Mouse (Mus musculus) MEL (cell line): ENCODE measurements around the gene Phf21a.

Source experiments
- CTCF ChIP-seq, 3 experiments: IDR thresholded peaks in 2 of 3; conservative IDR thresholded peaks in 1 of 3; 2 replicates each; pipeline ENCODE4 v1.5.1; 2011 to 2012; ENCODE audit warnings: low read length in 3 of 3, low read depth in 2 of 3, mild to moderate bottlenecking in 2 of 3, improper control_type of control experiment in 1 of 3, inconsistent platforms in 1 of 3, mixed read lengths in 1 of 3, moderate library complexity in 1 of 3; ENCODE audit not compliant: control insufficient read depth in 1 of 3, insufficient read depth in 1 of 3, poor library complexity in 1 of 3, severe bottlenecking in 1 of 3
- EP300 ChIP-seq, 2 experiments: IDR thresholded peaks; 2 replicates each; pipeline ENCODE4 v1.6.1; 2011; ENCODE audit warnings: improper control_type of control experiment in 2 of 2, low read length in 2 of 2, low read depth in 1 of 2, mild to moderate bottlenecking in 1 of 2
- GATA1 ChIP-seq: IDR thresholded peaks from 2 replicates; pipeline ENCODE4 v1.6.1; 2011; ENCODE audit warnings: low read depth, low read length, improper control_type of control experiment
- KAT2A ChIP-seq: conservative IDR thresholded peaks from 2 replicates; pipeline ENCODE4 v1.6.1; 2012; ENCODE audit warnings: low read depth, low read length, improper control_type of control experiment, inconsistent platforms
- MAZ ChIP-seq: IDR thresholded peaks from 2 replicates; pipeline ENCODE4 v1.6.1; 2012; ENCODE audit warnings: low read depth, mild to moderate bottlenecking, inconsistent platforms, low read length, improper control_type of control experiment
- MEF2A ChIP-seq: IDR thresholded peaks from 2 replicates; pipeline ENCODE4 v1.6.1; 2014; ENCODE audit warnings: low read depth, mild to moderate bottlenecking, inconsistent platforms, low read length, improper control_type of control experiment; ENCODE audit not compliant: poor library complexity, insufficient replicate concordance, severe bottlenecking; ENCODE audit errors: extremely low read depth
- MYC ChIP-seq: IDR thresholded peaks from 2 replicates; pipeline ENCODE4 v1.6.1; 2011; ENCODE audit warnings: low read depth, mild to moderate bottlenecking, low read length, improper control_type of control experiment, moderate library complexity
- POLR2A ChIP-seq, 2 experiments: IDR thresholded peaks; 2 replicates each; pipeline ENCODE4 v1.6.1; 2011 to 2012; ENCODE audit warnings: low read length in 2 of 2, mild to moderate bottlenecking in 2 of 2, control low read depth in 1 of 2, improper control_type of control experiment in 1 of 2, low read depth in 1 of 2, moderate library complexity in 1 of 2; ENCODE audit not compliant: control insufficient read depth in 1 of 2, insufficient read depth in 1 of 2, poor library complexity in 1 of 2
- USF1 ChIP-seq: IDR thresholded peaks from 2 replicates; pipeline ENCODE4 v1.6.1; 2014; ENCODE audit warnings: low read depth, mild to moderate bottlenecking, inconsistent platforms, low read length, improper control_type of control experiment, moderate library complexity
- ZKSCAN1 ChIP-seq: IDR thresholded peaks from 2 replicates; pipeline ENCODE4 v1.6.1; 2012; ENCODE audit warnings: low read depth, mild to moderate bottlenecking, inconsistent platforms, low read length, improper control_type of control experiment, moderate library complexity
- ZMIZ1 ChIP-seq: IDR thresholded peaks from 2 replicates; pipeline ENCODE4 v1.6.1; 2012; ENCODE audit warnings: low read depth, mild to moderate bottlenecking, inconsistent platforms, low read length, improper control_type of control experiment, moderate library complexity

DNA sequence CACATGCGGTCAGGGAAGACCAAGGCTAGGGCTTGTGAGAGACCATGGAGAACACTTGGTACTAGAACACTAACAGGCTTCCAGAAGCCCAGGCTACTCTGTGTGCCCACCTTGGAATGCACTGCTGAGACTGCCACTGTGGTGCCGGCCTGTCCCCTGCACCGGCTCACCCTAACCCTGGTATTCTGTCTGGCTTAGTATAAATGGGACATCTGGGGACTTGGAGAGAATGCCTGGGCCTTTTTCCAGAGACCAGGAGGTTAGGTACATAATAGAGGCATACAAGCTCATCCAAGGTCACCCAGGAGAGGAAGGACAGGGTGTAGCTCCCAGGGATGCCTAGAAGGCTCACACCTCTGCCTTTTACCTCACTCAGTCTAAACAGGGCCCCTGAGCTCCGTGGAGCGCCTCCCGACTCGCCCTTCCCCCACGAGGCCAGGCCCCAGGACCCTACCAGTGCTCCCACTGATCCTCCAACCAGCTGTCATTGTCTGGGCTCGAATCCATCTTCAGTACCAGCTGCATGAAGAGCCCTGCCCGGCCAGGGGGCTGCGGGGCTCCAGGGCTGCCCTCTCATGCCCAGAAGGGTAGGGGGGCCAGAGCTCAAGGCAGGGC lies 298.9 kb downstream of the Phf21a start:
- TF ChIP-seq GATA1 = no peak
- no peak for TF ChIP-seq POLR2A (IDR thresholded peaks at IDR 0.05; ENCODE audit: control insufficient read depth in 1 of 2, insufficient read depth in 1 of 2, low read depth in 1 of 2, low read length in 2 of 2, poor library complexity in 1 of 2)
- TF ChIP-seq MAZ = no peak
- no peak for TF ChIP-seq CTCF (IDR thresholded peaks at IDR 0.05 in 2 of 3, conservative IDR thresholded peaks at IDR 0.05 in 1 of 3; ENCODE audit: control insufficient read depth in 1 of 3, insufficient read depth in 1 of 3, low read depth in 2 of 3, low read length in 3 of 3, poor library complexity in 1 of 3, severe bottlenecking in 1 of 3)
- TF ChIP-seq ZMIZ1 = no peak
- TF ChIP-seq ZKSCAN1 = no peak
- TF ChIP-seq EP300 (IDR thresholded peaks at IDR 0.05; ENCODE audit: low read depth in 1 of 2, low read length in 2 of 2) = no peak
- TF ChIP-seq USF1 = no peak
- TF ChIP-seq MEF2A = no peak
- no peak for TF ChIP-seq MYC
- TF ChIP-seq KAT2A = no peak
